Mouse (Mus musculus) MEL (cell line): ENCODE results near the gene Ets1. TPM values are rescaled to one million over a fixed set of nuclear protein-coding genes. Genes with fewer than 3 reads are reported as not detected.

Source experiments
- DNase-seq: peaks from one replicate; pipeline ENCODE4 v3.0.0; 2011; ENCODE audit warnings: low read depth, low spot score
- H3K27ac ChIP-seq: 2 replicates; pipeline ENCODE4 v1.5.1; 2012; ENCODE audit warnings: low read depth, mild to moderate bottlenecking, control low read depth, low read length, moderate library complexity; ENCODE audit not compliant: control insufficient read depth
- H3K27me3 ChIP-seq, 2 experiments: fragments of 150-350 bp in 1 of 2; sonication (generic) in 1 of 2; 2 replicates each; pipeline ENCODE4 v1.6.1; 2012; ENCODE audit warnings: low read length in 2 of 2, mild to moderate bottlenecking in 2 of 2, improper control_type of control experiment in 1 of 2, moderate library complexity in 1 of 2; ENCODE audit not compliant: insufficient read depth in 2 of 2, control insufficient read depth in 1 of 2
- H3K36me3 ChIP-seq, 2 experiments: 2 replicates each; pipeline ENCODE4 v1.6.1; 2012 to 2014; ENCODE audit warnings: low read length in 2 of 2, improper control_type of control experiment in 1 of 2, inconsistent platforms in 1 of 2, mild to moderate bottlenecking in 1 of 2; ENCODE audit not compliant: insufficient read depth in 2 of 2, control insufficient read depth in 1 of 2
- H3K4me1 ChIP-seq, 2 experiments: fragments of 150-350 bp in 1 of 2; sonication (generic) in 1 of 2; 2 replicates each; pipeline ENCODE4 v1.6.1; 2012; ENCODE audit warnings: low read length in 2 of 2, improper control_type of control experiment in 1 of 2, mild to moderate bottlenecking in 1 of 2; ENCODE audit not compliant: insufficient read depth in 2 of 2, control insufficient read depth in 1 of 2
- H3K4me3 ChIP-seq, 2 experiments: fragments of 150-350 bp in 1 of 2; sonication (generic) in 1 of 2; 2 replicates each; pipeline ENCODE4 v1.5.1; 2012; ENCODE audit warnings: low read depth in 2 of 2, low read length in 2 of 2, mild to moderate bottlenecking in 2 of 2, moderate library complexity in 2 of 2, control low read depth in 1 of 2, improper control_type of control experiment in 1 of 2; ENCODE audit not compliant: control insufficient read depth in 1 of 2, insufficient read depth in 1 of 2
- H3K79me2 ChIP-seq: 2 replicates; pipeline ENCODE4 v1.6.1; 2012; ENCODE audit warnings: mild to moderate bottlenecking, low read length, moderate library complexity; ENCODE audit not compliant: control insufficient read depth, poor library complexity, insufficient read depth
- H3K9ac ChIP-seq: 2 replicates; pipeline ENCODE4 v1.6.1; 2012; ENCODE audit warnings: low read depth, mild to moderate bottlenecking, control low read depth, low read length, moderate library complexity; ENCODE audit not compliant: control insufficient read depth, poor library complexity, severe bottlenecking
- H3K9me3 ChIP-seq: fragments of 150-350 bp; sonication (generic); replicated peaks from 2 replicates; pipeline ENCODE4 v1.6.1; 2012; ENCODE audit warnings: mild to moderate bottlenecking, low read length, improper control_type of control experiment, moderate library complexity; ENCODE audit not compliant: insufficient read depth
- CHD1 ChIP-seq: IDR thresholded peaks from 2 replicates; pipeline ENCODE4 v1.6.1; 2012; ENCODE audit warnings: low read depth, mild to moderate bottlenecking, inconsistent platforms, low read length, improper control_type of control experiment
- CHD2 ChIP-seq: IDR thresholded peaks from 2 replicates; pipeline ENCODE4 v1.6.1; 2011; ENCODE audit warnings: low read length, improper control_type of control experiment
- CTCF ChIP-seq, 3 experiments: IDR thresholded peaks in 2 of 3; conservative IDR thresholded peaks in 1 of 3; 2 replicates each; pipeline ENCODE4 v1.5.1; 2011 to 2012; ENCODE audit warnings: low read length in 3 of 3, low read depth in 2 of 3, mild to moderate bottlenecking in 2 of 3, improper control_type of control experiment in 1 of 3, inconsistent platforms in 1 of 3, mixed read lengths in 1 of 3, moderate library complexity in 1 of 3; ENCODE audit not compliant: control insufficient read depth in 1 of 3, insufficient read depth in 1 of 3, poor library complexity in 1 of 3, severe bottlenecking in 1 of 3
- ELF1 ChIP-seq: IDR thresholded peaks from 2 replicates; pipeline ENCODE4 v1.6.1; 2014; ENCODE audit warnings: low read depth, mild to moderate bottlenecking, inconsistent platforms, low read length, improper control_type of control experiment, moderate library complexity
- EP300 ChIP-seq, 2 experiments: IDR thresholded peaks; 2 replicates each; pipeline ENCODE4 v1.6.1; 2011; ENCODE audit warnings: improper control_type of control experiment in 2 of 2, low read length in 2 of 2, low read depth in 1 of 2, mild to moderate bottlenecking in 1 of 2
- ETS1 ChIP-seq: IDR thresholded peaks from 2 replicates; pipeline ENCODE4 v1.6.1; 2012; ENCODE audit warnings: low read depth, mild to moderate bottlenecking, inconsistent platforms, low read length, improper control_type of control experiment, moderate library complexity
- GATA1 ChIP-seq: IDR thresholded peaks from 2 replicates; pipeline ENCODE4 v1.6.1; 2011; ENCODE audit warnings: low read depth, low read length, improper control_type of control experiment
- MAFK ChIP-seq: IDR thresholded peaks from 2 replicates; pipeline ENCODE4 v1.6.1; 2011; ENCODE audit warnings: low read depth, mild to moderate bottlenecking, low read length, improper control_type of control experiment, borderline replicate concordance
- MAZ ChIP-seq: IDR thresholded peaks from 2 replicates; pipeline ENCODE4 v1.6.1; 2012; ENCODE audit warnings: low read depth, mild to moderate bottlenecking, inconsistent platforms, low read length, improper control_type of control experiment
- MEF2A ChIP-seq: IDR thresholded peaks from 2 replicates; pipeline ENCODE4 v1.6.1; 2014; ENCODE audit warnings: low read depth, mild to moderate bottlenecking, inconsistent platforms, low read length, improper control_type of control experiment; ENCODE audit not compliant: poor library complexity, insufficient replicate concordance, severe bottlenecking; ENCODE audit errors: extremely low read depth
- MYC ChIP-seq: IDR thresholded peaks from 2 replicates; pipeline ENCODE4 v1.6.1; 2011; ENCODE audit warnings: low read depth, mild to moderate bottlenecking, low read length, improper control_type of control experiment, moderate library complexity
- POLR2A ChIP-seq, 2 experiments: IDR thresholded peaks; 2 replicates each; pipeline ENCODE4 v1.6.1; 2011 to 2012; ENCODE audit warnings: low read length in 2 of 2, mild to moderate bottlenecking in 2 of 2, control low read depth in 1 of 2, improper control_type of control experiment in 1 of 2, low read depth in 1 of 2, moderate library complexity in 1 of 2; ENCODE audit not compliant: control insufficient read depth in 1 of 2, insufficient read depth in 1 of 2, poor library complexity in 1 of 2
- POLR2AphosphoS2 ChIP-seq: IDR thresholded peaks from 2 replicates; pipeline ENCODE4 v1.6.1; 2011; ENCODE audit warnings: low read length, improper control_type of control experiment
- RAD21 ChIP-seq: IDR thresholded peaks from 2 replicates; pipeline ENCODE4 v1.6.1; 2011; ENCODE audit warnings: mild to moderate bottlenecking, low read depth, low read length, improper control_type of control experiment
- TAL1 ChIP-seq: IDR thresholded peaks from 2 replicates; pipeline ENCODE4 v1.6.1; 2012; ENCODE audit warnings: mild to moderate bottlenecking, inconsistent platforms, low read length, moderate library complexity, mixed read lengths
- TBP ChIP-seq: IDR thresholded peaks from 2 replicates; pipeline ENCODE4 v1.8.0; 2011; ENCODE audit warnings: low read depth, low read length, improper control_type of control experiment
- UBTF ChIP-seq: IDR thresholded peaks from 2 replicates; pipeline ENCODE4 v1.6.1; 2012; ENCODE audit warnings: low read depth, mild to moderate bottlenecking, inconsistent platforms, low read length, improper control_type of control experiment, moderate library complexity, borderline replicate concordance; ENCODE audit not compliant: insufficient read depth
- USF1 ChIP-seq: IDR thresholded peaks from 2 replicates; pipeline ENCODE4 v1.6.1; 2014; ENCODE audit warnings: low read depth, mild to moderate bottlenecking, inconsistent platforms, low read length, improper control_type of control experiment, moderate library complexity
- ZMIZ1 ChIP-seq: IDR thresholded peaks from 2 replicates; pipeline ENCODE4 v1.6.1; 2012; ENCODE audit warnings: low read depth, mild to moderate bottlenecking, inconsistent platforms, low read length, improper control_type of control experiment, moderate library complexity
- polyA plus RNA-seq, 2 experiments: library from polyadenylated mRNA; stranded (reverse) in 1 of 2; unstranded in 1 of 2; fragments of >175 nt in 1 of 2; fragments of >200 nt in 1 of 2; gene quantifications; 2 replicates each; pipeline versions ENCODE4 v1.2.1 to v1.2.4; 2012; ENCODE audit warnings: low replicate concordance in 2 of 2, low read depth in 1 of 2; ENCODE audit not compliant: insufficient read length in 2 of 2, insufficient read depth in 1 of 2, missing spikeins in 1 of 2
- total RNA-seq: library from RNA; depleted of rRNA; stranded (reverse); fragments of 300-350 nt; gene quantifications from 2 replicates; pipeline ENCODE4 v1.2.3, GENCODE M21; 2012

Ets1 gene
- total and polyA plus RNA-seq, 3 experiments, result 0.10 to 0.19 TPM; not detected in 1

DNA sequence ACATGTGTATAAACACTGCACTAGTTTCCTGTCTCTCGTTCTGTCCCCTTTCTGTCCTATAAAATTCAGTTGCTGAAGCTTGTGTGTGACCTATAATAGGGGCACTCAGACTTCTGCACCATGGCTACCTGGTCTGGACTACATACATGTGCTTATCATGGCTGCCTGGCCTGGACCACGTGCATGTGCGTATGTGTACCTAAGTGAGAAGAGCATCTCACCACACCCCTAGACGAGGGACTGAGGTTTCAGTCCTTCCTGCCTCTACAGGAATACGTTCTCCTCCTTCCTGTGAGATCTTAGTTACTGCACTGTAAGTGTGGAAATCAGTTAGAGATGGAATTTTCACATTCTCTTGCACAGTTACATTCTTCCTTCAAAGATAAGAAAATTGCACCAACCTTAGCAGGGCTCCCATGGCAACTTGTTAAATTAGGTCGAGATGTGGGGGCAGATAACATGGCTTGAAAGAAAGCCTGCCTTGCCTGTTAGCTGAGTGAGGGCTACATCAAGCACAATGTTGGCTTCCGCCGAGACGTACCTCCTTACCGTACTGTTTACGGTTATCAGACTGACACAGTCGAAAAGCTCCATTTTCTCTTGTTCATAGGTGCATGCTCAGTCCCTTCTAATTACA lies 104.8 kb downstream of the Ets1 start:
- no peak for DNase-seq
- no peak overlapping the region for H3K9ac ChIP-seq
- H3K27ac ChIP-seq, result no peak overlapping the region
- no peaks in the 10 kb centered on the region; a peak in 1 of 4 replicates for H3K27me3 ChIP-seq
- H3K9me3 ChIP-seq, result no peaks in the 10 kb centered on the region
- H3K4me1 ChIP-seq, result no peaks in the 10 kb centered on the region
- no peak for TF ChIP-seq TAL1
- TF ChIP-seq TBP, result no peak
- TF ChIP-seq ETS1, result no peak
- no peak for TF ChIP-seq CHD2
- no peak for TF ChIP-seq ELF1
- TF ChIP-seq USF1, result no peak
- TF ChIP-seq MYC, result no peak
- TF ChIP-seq, all 39 proteins: peak for 0
- Histone ChIP-seq H3K4me3 (no peak overlapping the region), H3K79me2 (no peaks in the 10 kb centered on the region), H3K36me3 (no peaks in the 10 kb centered on the region)

DNA sequence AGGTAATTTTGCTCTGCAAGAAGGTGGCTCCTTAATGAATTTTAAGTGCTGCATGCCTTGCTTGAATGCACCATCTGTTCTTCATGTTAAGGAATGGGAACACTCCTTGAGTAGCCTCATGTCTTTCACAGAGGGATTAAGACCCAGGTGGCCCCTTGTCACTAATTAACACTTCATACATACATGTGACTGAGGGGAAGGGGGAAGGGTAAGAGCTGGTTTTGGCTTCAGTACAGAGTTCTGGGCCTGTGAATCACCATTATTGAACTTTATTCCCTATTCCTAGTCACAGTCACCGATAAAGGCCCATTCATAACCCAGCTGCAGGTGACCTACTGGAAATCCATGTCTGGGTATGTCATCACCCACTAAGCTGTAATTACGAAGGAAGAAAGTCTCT lies 105.7 kb downstream of the Ets1 start:
- H3K36me3 ChIP-seq, result no peaks in the 10 kb centered on the region
- no peaks in the 10 kb centered on the region; a peak in 2 of 4 replicates for H3K27me3 ChIP-seq
- no peaks in the 10 kb centered on the region for H3K4me1 ChIP-seq
- H3K4me3 ChIP-seq, result no peak overlapping the region
- H3K79me2 ChIP-seq, result no peaks in the 10 kb centered on the region
- TF ChIP-seq GATA1 (no peak), UBTF (no peak), POLR2A (IDR thresholded peaks at IDR 0.05; ENCODE audit: control insufficient read depth in 1 of 2, insufficient read depth in 1 of 2, low read depth in 1 of 2, low read length in 2 of 2, poor library complexity in 1 of 2) (no peak), MEF2A (no peak), ZMIZ1 (no peak), CTCF (IDR thresholded peaks at IDR 0.05 in 2 of 3, conservative IDR thresholded peaks at IDR 0.05 in 1 of 3; ENCODE audit: control insufficient read depth in 1 of 3, insufficient read depth in 1 of 3, low read depth in 2 of 3, low read length in 3 of 3, poor library complexity in 1 of 3, severe bottlenecking in 1 of 3) (no peak), MAZ (no peak), USF1 (no peak), POLR2AphosphoS2 (no peak), RAD21 (no peak), EP300 (IDR thresholded peaks at IDR 0.05; ENCODE audit: low read depth in 1 of 2, low read length in 2 of 2) (no peak), MAFK (no peak), CHD1 (no peak), TAL1 (no peak)
- H3K9me3 ChIP-seq, result no peaks in the 10 kb centered on the region
- H3K9ac ChIP-seq, result no peak overlapping the region
- DNase-seq, result no peak
- H3K27ac ChIP-seq, result no peak overlapping the region
